Mouse (Mus musculus): ENCODE measurements around the gene Nit2. TPM values are rescaled to one million over a fixed set of nuclear protein-coding genes. Genes with fewer than 3 reads are reported as not detected.

The Nit2 gene
- polyA plus RNA-seq, 1 experiment from 2014 or later = 44.4 TPM

DNA sequence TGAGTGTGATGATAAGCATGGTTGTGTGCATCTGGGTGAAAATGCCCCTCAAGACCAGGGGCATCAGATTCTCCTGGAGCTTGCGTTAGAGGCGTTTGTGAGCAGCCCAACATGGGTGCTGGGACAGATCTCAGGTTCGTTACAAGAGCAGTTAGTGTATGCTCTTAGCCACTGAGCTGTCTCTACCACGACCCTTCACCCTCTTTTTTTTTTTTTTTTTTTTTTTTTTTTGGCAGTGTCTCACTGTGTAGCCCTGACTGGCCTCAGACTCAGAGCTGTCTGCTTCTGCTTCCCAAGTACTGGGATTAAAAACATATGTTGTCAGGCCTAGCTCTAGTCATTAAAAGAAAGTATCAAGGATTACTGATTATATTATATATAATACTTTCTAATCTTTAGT, 40.9 kb downstream of the Nit2 start:
- no peak overlapping the region for H3K4me3 ChIP-seq
- H3K4me1 ChIP-seq = peaks cover 39% of the 10 kb centered on the region
- H3K36me3 ChIP-seq = no peaks in the 10 kb centered on the region
- no peaks in the 10 kb centered on the region for H3K9me3 ChIP-seq
- H3K27me3 ChIP-seq (replicated peaks) = no peaks in the 10 kb centered on the region
- H3K4me2 ChIP-seq = no peak overlapping the region
- no peak for ATAC-seq (ENCODE audit: extremely low read depth, insufficient number of reproducible peaks, low FRiP score, low TSS enrichment)
- no peak overlapping the region for H3K27ac ChIP-seq (replicated peaks)
- WGBS = 61% methylated on average over 4 of the region's 4 CpGs
- H3K9ac ChIP-seq = no peak overlapping the region

DNA sequence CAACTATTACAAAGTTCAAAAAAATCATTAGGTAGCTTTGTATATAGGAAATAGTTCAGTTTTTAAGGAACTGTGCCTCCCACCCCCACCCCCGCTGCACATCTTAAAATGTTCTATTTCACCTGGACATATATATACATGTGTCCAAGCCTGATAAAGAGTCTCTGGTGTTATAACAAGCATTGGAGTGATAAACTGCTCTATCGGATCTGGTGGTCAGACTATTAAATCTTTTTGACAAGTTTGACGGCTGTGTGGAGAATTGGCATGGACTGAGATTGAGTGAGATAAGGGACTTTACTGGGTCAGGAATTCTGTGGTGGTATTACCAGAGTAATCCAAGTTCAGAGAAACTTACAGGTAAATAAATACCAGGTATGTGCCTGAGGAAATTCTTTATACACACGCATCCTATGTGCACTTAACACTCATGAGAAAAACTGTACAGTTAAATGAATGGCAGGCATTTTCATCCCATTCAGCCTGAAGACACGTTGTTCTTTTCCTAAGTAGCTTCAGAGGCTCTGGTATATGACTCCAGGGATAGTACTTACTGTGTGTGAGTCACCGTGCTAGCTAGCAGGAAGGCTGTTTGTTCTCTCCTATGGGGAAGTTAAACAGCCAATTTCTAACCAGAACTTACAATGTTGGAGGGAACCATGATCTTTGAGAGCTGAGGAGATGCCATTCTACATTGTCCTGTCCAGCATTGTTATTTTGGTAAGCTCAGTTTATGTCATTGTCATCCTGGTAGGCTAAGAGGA, 44.3 kb downstream of the Nit2 start:
- no peak for ATAC-seq (ENCODE audit: extremely low read depth, insufficient number of reproducible peaks, low FRiP score, low TSS enrichment)
- H3K27ac ChIP-seq (replicated peaks) = peak overlapping the region; percentile 95; the same call in 1 of the 2 replicates
- WGBS = 39% methylated on average over 6 of the region's 6 CpGs

DNA sequence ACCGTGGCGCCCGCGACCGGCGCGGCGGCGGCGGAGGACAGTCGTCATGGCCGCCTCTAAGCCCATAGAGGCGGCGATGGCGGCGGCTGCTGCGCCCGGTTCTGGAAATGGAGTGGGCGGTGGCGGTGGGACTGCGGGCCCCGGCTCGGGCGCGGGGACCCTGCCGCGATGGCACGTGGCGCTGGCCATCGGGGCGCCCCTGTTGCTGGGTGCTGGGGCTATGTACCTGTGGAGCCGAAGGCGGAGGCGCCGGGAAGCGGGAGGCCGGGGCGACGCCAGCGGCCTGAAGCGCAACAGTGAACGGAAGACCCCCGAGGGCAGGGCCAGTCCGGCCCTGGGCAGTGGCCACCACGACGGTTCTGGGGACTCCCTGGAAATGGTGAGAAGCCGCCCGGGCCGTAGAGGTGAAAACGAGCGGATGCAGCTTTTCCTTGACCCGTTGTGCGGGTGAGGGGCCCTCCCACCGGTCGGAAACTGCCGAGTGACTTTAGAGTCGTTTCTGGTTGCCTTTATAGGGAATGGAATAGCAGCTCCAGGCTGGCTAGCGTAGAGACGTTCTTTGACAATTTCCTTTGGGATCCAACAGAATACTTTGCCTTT, 45.2 kb downstream of the Nit2 start:
- peak overlapping the region; percentile 99 for H3K9ac ChIP-seq

More for the DNA sequence above, 44.3 kb downstream of the Nit2 start:
- H3K4me3 ChIP-seq = peak overlapping the region; percentile 99
- H3K27me3 ChIP-seq (replicated peaks) = peaks cover 4% of the 10 kb centered on the region; the same call in 1 of the 2 replicates
- H3K4me2 ChIP-seq = peak overlapping the region; percentile 83
- peak overlapping the region; percentile 99 for H3K9ac ChIP-seq
- no peaks in the 10 kb centered on the region for H3K36me3 ChIP-seq
- peaks cover 37% of the 10 kb centered on the region for H3K4me1 ChIP-seq
- no peaks in the 10 kb centered on the region for H3K9me3 ChIP-seq

DNA sequence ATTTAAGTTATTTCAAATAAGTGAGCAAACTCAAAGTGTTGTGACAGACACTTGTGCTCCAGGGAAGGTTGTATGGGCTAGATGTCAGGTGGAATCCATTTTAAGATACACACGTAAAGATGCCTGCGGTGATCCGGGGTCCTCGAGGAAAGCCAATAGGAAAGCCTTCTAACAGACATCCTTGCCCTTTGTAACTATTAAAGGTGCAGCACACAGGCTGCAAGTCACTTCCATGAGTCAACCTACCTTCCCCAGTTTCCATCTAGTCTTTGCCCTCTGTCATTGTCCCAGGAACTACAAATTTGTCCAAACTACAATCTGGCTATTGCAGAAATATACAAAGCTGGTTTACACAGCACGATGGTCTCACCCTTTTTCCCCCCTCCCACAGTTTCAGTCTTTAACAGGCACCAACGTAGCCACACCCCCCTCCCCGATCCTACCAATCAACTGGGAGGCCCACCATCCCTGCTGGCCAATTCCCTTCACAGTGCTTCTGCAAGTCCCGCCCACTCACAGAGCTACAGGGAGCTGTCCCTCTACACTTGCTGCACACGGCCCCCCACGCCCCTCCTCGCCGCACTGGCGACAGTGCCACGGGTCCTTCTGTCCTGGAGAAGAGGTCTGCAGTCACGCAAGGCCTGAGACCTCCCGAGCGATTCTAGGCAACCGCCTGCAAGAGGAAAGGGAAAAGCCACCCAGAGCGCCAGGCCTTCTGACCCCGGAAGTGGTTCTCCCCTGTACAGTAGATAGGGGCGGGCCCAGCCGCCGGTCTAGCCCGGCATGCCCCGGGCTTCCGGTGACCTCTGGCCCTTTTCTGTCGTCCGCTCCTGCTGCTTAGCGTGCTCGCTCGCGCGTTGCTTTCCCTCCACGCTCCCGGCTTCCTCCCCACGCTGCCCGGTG, 46.0 kb downstream of the Nit2 start, which contains the start of gene Tomm70a:
Gene Tomm70a, plus strand, starts transcription at position 791 of the 903 bp plus-strand sequence.
- ATAC-seq (ENCODE audit: extremely low read depth, insufficient number of reproducible peaks, low FRiP score, low TSS enrichment) = peak; percentile 97
- H3K9ac ChIP-seq = peak within 1 kb of the TSS; percentile 99

More for the DNA sequence above, 45.2 kb downstream of the Nit2 start:
- Histone ChIP-seq H3K27ac (replicated peaks) (peak overlapping the region; percentile 95), H3K4me2 (peak overlapping the region; percentile 83), H3K27me3 (replicated peaks) (peaks cover 8% of the 10 kb centered on the region; the same call in 1 of the 2 replicates), H3K4me1 (peaks cover 30% of the 10 kb centered on the region), H3K36me3 (no peaks in the 10 kb centered on the region), H3K9me3 (no peaks in the 10 kb centered on the region), H3K4me3 (peak overlapping the region; percentile 99)
- under 1% methylated on average over 59 of the region's 59 CpGs for WGBS
- 0 out of 2 replicates have a peak, but pooled peaks have one; percentile 7 for ATAC-seq (ENCODE audit: extremely low read depth, insufficient number of reproducible peaks, low FRiP score, low TSS enrichment)

DNA sequence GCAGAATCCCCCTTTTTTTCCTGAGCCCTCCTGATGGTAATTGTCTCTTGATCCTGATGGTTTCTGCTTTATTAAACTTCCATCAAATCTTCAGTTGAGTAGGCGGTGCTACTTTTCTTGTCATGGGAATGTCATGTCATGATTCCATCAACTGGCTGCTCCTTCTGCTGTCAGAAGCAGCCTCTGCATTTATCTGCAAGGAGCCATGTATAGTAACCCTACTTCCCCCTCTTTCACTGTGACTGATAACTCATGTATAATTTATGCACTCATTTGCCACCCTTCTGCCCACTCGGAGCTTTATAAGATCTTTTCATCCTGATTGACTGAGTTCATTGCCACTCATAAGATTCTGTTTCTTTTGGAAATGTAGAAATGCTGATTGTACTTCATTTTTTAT, 49.6 kb downstream of the Nit2 start:
- no peak overlapping the region for H3K4me2 ChIP-seq
- H3K36me3 ChIP-seq = no peaks in the 10 kb centered on the region
- WGBS = 62% methylated on average over 2 of the region's 2 CpGs
- no peak overlapping the region for H3K27ac ChIP-seq (replicated peaks)
- no peak for ATAC-seq (ENCODE audit: extremely low read depth, insufficient number of reproducible peaks, low FRiP score, low TSS enrichment)
- H3K4me1 ChIP-seq = peaks cover 2% of the 10 kb centered on the region
- H3K9ac ChIP-seq = no peak overlapping the region
- no peaks in the 10 kb centered on the region for H3K9me3 ChIP-seq
- H3K4me3 ChIP-seq = no peak overlapping the region
- peaks cover 8% of the 10 kb centered on the region; the same call in 1 of the 2 replicates for H3K27me3 ChIP-seq (replicated peaks)

More for the DNA sequence above, 46.0 kb downstream of the Nit2 start, which contains the start of gene Tomm70a:
- under 1% methylated on average over 37 of the region's 37 CpGs for WGBS
- Histone ChIP-seq H3K27ac (replicated peaks) (peak within 1 kb of the TSS; percentile 95), H3K36me3 (no peaks in the 10 kb centered on the region), H3K4me3 (peak within 1 kb of the TSS; percentile 99), H3K9me3 (no peaks in the 10 kb centered on the region), H3K27me3 (replicated peaks) (peaks cover 8% of the 10 kb centered on the region; the same call in 1 of the 2 replicates), H3K4me2 (peak within 1 kb of the TSS; percentile 83), H3K4me1 (peaks cover 26% of the 10 kb centered on the region)

DNA sequence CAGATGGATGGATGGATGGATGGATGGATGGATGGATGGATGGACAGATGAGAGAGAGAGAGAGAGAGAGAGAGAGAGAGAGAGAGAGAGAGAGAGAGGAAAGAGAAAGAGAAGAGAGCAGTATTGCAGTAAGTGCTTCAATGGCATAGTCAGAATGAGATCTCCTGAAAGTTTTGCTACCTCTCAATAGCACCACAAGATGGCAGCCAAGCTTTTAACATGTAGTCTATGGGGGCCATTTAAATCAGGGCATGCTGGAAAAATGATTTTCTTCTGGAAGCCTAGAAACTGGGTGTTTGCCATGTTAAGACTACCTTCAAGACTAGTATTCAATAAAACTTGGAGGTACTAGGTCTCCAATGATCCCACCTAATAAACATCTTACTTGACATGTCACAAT, 51.1 kb downstream of the Nit2 start:
- Histone ChIP-seq H3K4me3 (no peak overlapping the region), H3K9ac (no peak overlapping the region), H3K4me2 (no peak overlapping the region), H3K27me3 (replicated peaks) (peaks cover 8% of the 10 kb centered on the region; the same call in 1 of the 2 replicates), H3K36me3 (no peaks in the 10 kb centered on the region), H3K4me1 (no peaks in the 10 kb centered on the region), H3K27ac (replicated peaks) (no peak overlapping the region), H3K9me3 (no peaks in the 10 kb centered on the region)
- no peak for ATAC-seq (ENCODE audit: extremely low read depth, insufficient number of reproducible peaks, low FRiP score, low TSS enrichment)

Other genes starting within 250 kb of the Nit2 start
- 0.39 and 0.93 TPM in 2 replicates for gene Lnp1, start 239.3 kb downstream of the Nit2 start, polyA plus RNA-seq (2015; fragmentation: Nextera tagmentation; extraction: Ambion mirVana)
- 0.07 TPM in 1 of 2 replicates, not detected in the other for gene Tmem45a2, start 96.0 kb downstream of the Nit2 start, polyA plus RNA-seq (2015; fragmentation: Nextera tagmentation; extraction: Ambion mirVana)
- gene Tomm70a, start 45.6 kb downstream of the Nit2 start, polyA plus RNA-seq (2015; fragmentation: Nextera tagmentation; extraction: Ambion mirVana) = 35.6 and 36.7 TPM in 2 replicates
- gene Tbc1d23, start 64.2 kb upstream of the Nit2 start, polyA plus RNA-seq (2015; fragmentation: Nextera tagmentation; extraction: Ambion mirVana) = 17.4 and 20.2 TPM in 2 replicates
- 0.05 TPM in 1 of 2 replicates, not detected in the other for gene Tmem30c, start 125.5 kb upstream of the Nit2 start, polyA plus RNA-seq (2015; fragmentation: Nextera tagmentation; extraction: Ambion mirVana)
- 19.3 and 21.0 TPM in 2 replicates for gene Filip1l, start 185.8 kb upstream of the Nit2 start, polyA plus RNA-seq (2015; fragmentation: Nextera tagmentation; extraction: Ambion mirVana)